Mouse (Mus musculus) liver, adult 2 months (tissue): ENCODE measurements around the gene Ubr7. TPM values are rescaled to one million over a fixed set of nuclear protein-coding genes. Genes with fewer than 3 reads are reported as not detected.

Experiments
- DNase-seq: peaks from one replicate; pipeline ENCODE4 v3.0.0-alpha.2; 2011; ENCODE audit warnings: low read depth, low spot score; ENCODE audit errors: extremely low read depth
- H3K27ac ChIP-seq: fragments of 200-500 bp; replicated peaks from 2 replicates; pipeline ENCODE4 v1.5.1; 2012; ENCODE audit warnings: low read depth, mild to moderate bottlenecking, control low read depth, inconsistent platforms, low read length; ENCODE audit not compliant: insufficient read depth
- H3K27me3 ChIP-seq: fragments of 200-500 bp; 2 replicates; pipeline ENCODE4 v1.6.1; 2012; ENCODE audit warnings: mild to moderate bottlenecking, moderate library complexity, low read length, inconsistent platforms; ENCODE audit not compliant: control insufficient read depth, insufficient read depth
- H3K36me3 ChIP-seq: fragments of 200-500 bp; 2 replicates; pipeline ENCODE4 v1.6.1; 2012; ENCODE audit warnings: low read length, inconsistent platforms; ENCODE audit not compliant: control insufficient read depth, insufficient read depth
- H3K4me1 ChIP-seq: fragments of 200-500 bp; 2 replicates; pipeline ENCODE4 v1.6.1; 2011; ENCODE audit warnings: low read length; ENCODE audit not compliant: control insufficient read depth, insufficient read depth
- H3K4me3 ChIP-seq: fragments of 200-500 bp; 2 replicates; pipeline ENCODE4 v1.5.1; 2011; ENCODE audit warnings: low read depth, mild to moderate bottlenecking, control low read depth, low read length, moderate library complexity; ENCODE audit not compliant: insufficient read depth
- H3K79me2 ChIP-seq: fragments of 200-500 bp; 2 replicates; pipeline ENCODE4 v1.6.1; 2012; ENCODE audit warnings: inconsistent platforms, mild to moderate bottlenecking, low read length, moderate library complexity; ENCODE audit not compliant: control insufficient read depth, insufficient read depth
- H3K9ac ChIP-seq: fragments of 200-500 bp; 2 replicates; pipeline ENCODE4 v1.6.1; 2012; ENCODE audit warnings: low read depth, mild to moderate bottlenecking, control low read depth, inconsistent platforms, low read length
- CTCF ChIP-seq: fragments of 200-500 bp; IDR thresholded peaks from 2 replicates; pipeline ENCODE4 v1.5.1; 2011; ENCODE audit warnings: low read depth, low read length, control low read depth
- POLR2A ChIP-seq: fragments of 200-500 bp; IDR thresholded peaks from 2 replicates; pipeline ENCODE4 v1.6.1; 2011; ENCODE audit warnings: low read length, control low read depth; ENCODE audit not compliant: insufficient read depth; ENCODE audit errors: extremely low read depth
- WGBS: fragments of 180-500 bp; shearing (Covaris S2); methylation state at CpG from one replicate; pipeline ENCODE4 v1.1.7; 2018; 5-methylcytosine and 5-hydroxymethylcytosine counted together
- polyA plus RNA-seq: library from polyadenylated mRNA; depleted of rRNA; stranded (reverse); fragments of >200 nt; gene quantifications from 2 replicates; pipeline ENCODE4 v1.2.3, GENCODE M21; 2012; rRNA removed
- total RNA-seq: library from RNA; depleted of rRNA; stranded (reverse); fragments of >200 nt; gene quantifications from 2 replicates; pipeline ENCODE4 v1.2.3, GENCODE M21; 2014; rRNA removed

Ubr7 gene
- total and polyA plus RNA-seq, 2 experiments = 6.0 to 15.3 TPM

DNA sequence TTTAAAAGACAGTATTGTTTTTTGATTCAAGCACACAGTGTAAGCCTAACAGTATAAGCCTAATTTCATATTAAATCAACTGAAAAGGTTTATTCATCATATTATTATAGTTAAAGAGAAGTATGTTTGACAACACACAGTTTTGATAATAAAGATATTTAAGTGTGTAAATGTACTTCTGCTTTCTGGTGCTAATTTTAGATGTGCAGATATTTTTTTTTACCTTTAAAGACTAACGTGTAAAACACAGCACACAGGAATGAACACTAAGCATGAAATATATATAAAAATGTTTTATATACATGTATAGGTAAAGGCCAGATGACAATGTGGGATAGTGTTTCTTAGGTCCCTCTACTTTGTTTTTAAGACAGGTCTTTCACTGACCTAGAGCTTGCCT, 69.4 kb downstream of the Ubr7 start:
- DNase-seq = no peak
- no peak overlapping the region for H3K4me3 ChIP-seq
- TF ChIP-seq CTCF (no peak), POLR2A (no peak)
- WGBS = 93% methylated on average over 1 of the region's 1 CpGs
- H3K4me1 ChIP-seq = peaks cover 7% of the 10 kb centered on the region; the same call in 1 of the 2 replicates
- H3K36me3 ChIP-seq = no peaks in the 10 kb centered on the region
- no peak overlapping the region for H3K9ac ChIP-seq
- no peaks in the 10 kb centered on the region; the same call in 1 of the 2 replicates for H3K79me2 ChIP-seq
- no peak overlapping the region for H3K27ac ChIP-seq
- no peaks in the 10 kb centered on the region for H3K27me3 ChIP-seq

Other genes starting within 250 kb of the Ubr7 start
- gene Chga, start 203.0 kb upstream of the Ubr7 start, total RNA-seq = 1.8 TPM in 1 of 2 replicates, not detected in the other
- 0.42 TPM in 1 of 2 replicates, not detected in the other for gene Chga, start 203.0 kb upstream of the Ubr7 start, polyA plus RNA-seq
- gene Itpk1, start 53.0 kb upstream of the Ubr7 start, total RNA-seq = 7.9 and 8.3 TPM in 2 replicates
- 21.0 and 22.8 TPM in 2 replicates for gene Itpk1, start 53.0 kb upstream of the Ubr7 start, polyA plus RNA-seq
- gene Moap1, start 14.3 kb upstream of the Ubr7 start, total RNA-seq = 0.54 and 1.0 TPM in 2 replicates
- gene Moap1, start 14.3 kb upstream of the Ubr7 start, polyA plus RNA-seq = 0.15 and 0.37 TPM in 2 replicates
- gene Tmem251, start 14.2 kb upstream of the Ubr7 start, total RNA-seq = 1.8 and 2.0 TPM in 2 replicates
- 1.2 and 1.6 TPM in 2 replicates for gene Tmem251, start 14.2 kb upstream of the Ubr7 start, polyA plus RNA-seq
- gene Gm28051, start 202 bp upstream of the Ubr7 start, total RNA-seq = not detected in 2 replicates
- gene Gm28051, start 202 bp upstream of the Ubr7 start, polyA plus RNA-seq = not detected in 2 replicates
- gene Gon7, start 164 bp upstream of the Ubr7 start, total RNA-seq = 5.0 and 5.6 TPM in 2 replicates
- gene Gon7, start 164 bp upstream of the Ubr7 start, polyA plus RNA-seq = 11.3 and 11.5 TPM in 2 replicates
- gene Gm20604, start 705 bp downstream of the Ubr7 start, total RNA-seq = 1.5 and 1.8 TPM in 2 replicates
- gene Gm20604, start 705 bp downstream of the Ubr7 start, polyA plus RNA-seq = 0.94 and 1.1 TPM in 2 replicates
- 15.5 and 17.6 TPM in 2 replicates for gene Btbd7, start 120.5 kb downstream of the Ubr7 start, total RNA-seq
- gene Btbd7, start 120.5 kb downstream of the Ubr7 start, polyA plus RNA-seq = 4.2 and 4.7 TPM in 2 replicates
- not detected in 2 replicates for gene Cox8c, start 141.3 kb downstream of the Ubr7 start, total RNA-seq
- not detected in 2 replicates for gene Cox8c, start 141.3 kb downstream of the Ubr7 start, polyA plus RNA-seq
- gene Unc79, start 190.9 kb downstream of the Ubr7 start, total RNA-seq = 0.20 and 0.46 TPM in 2 replicates
- 0.07 and 0.15 TPM in 2 replicates for gene Unc79, start 190.9 kb downstream of the Ubr7 start, polyA plus RNA-seq